Mouse (Mus musculus): ENCODE results near the gene Atp5k.

Atp5k gene

DNA sequence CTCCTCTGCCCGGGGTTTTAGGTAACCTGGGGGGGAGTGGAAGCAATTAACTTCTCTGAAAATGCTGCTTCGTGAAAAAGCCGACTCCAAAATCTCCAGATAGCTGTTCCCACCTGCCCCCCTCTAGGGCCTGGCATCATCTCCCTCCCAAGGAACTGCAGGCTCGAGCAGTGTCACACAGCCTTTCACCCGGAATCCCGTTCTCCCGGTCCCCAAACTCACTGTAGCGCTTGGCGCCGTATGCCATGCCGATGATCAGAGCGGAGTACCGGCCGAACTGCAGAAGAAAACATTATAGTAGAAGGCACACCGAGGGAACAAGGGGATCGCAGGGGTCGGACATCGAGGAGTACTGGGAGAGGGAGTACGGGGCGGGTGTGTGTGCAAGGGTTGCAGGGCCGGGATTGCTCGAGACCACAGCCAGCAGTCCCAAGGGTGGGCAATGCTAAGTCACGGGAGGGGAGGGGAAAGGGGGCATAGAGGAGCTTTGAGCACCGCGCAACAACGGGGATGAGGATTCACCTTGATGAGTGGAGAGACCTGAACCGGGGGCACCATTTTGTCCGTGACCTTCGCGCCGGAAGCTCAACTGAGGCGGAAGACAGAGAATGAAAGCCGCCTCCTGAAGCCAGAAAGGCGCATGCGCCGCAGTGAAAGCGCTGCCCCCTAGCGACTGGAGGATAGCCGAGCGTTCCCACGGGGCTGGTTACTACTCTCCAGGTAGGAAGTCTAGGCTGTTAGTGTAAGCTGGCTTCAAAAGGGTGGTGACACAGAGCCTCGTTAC, at the start of gene Atp5k:
Gene Atp5k, minus strand, starts transcription at position 645 of the 784 bp plus-strand sequence.
- DNase-seq, result peak; percentile 94

- no peak for DNase-seq
These were observed 48.8 kb upstream of the Atp5k start for GRCm38 (mm10) chr5:108483006-108483405.

GRCm38 (mm10) chr5:108475977-108476376, 41.7 kb upstream of the Atp5k start:
- no peak for DNase-seq

DNA sequence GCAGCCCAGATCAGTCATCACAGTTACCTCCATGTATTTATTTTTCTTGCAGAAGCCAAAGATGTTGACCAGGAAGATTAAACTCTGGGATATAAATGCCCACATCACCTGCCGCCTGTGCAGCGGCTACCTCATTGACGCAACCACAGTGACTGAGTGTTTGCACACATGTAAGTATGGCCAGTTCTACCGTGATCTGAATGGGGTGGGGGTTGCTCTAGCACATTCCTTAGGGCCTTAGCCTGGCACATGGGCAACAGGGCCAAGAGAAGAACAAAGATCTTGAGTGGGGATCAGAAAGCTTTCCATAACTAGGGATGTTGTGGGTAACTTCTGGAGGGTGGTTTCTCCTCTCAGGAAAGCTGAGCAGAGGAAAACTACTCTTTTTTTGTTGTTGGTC, 39.5 kb upstream of the Atp5k start:
- no peak for DNase-seq

DNA sequence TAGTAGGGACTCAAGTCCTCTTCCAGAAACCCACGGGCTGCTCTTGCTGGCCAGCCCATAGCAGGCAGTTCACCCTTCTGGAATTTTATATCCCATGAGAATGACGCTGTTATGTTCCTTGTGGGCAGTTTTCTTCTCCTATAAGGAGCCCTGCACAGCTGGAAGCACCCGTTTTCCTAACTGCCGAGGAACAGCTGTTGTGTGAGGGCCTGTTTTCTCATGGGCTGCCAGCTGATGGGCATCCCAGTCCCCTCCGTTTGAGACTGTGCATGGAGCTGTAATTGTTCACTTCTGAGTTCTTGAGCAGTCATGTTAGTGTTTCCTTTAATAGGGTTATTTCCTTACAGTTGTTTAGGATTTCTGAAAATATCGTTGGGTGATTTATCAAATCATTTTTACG, 35.4 kb upstream of the Atp5k start:
- no peak for DNase-seq

GRCm38 (mm10) chr5:108466647-108467046, 32.4 kb upstream of the Atp5k start:
- no peak for DNase-seq

- DNase-seq, result no peak
These were observed 31.1 kb upstream of the Atp5k start for GRCm38 (mm10) chr5:108465131-108465891.

- DNase-seq, result no peak
These were observed 28.2 kb upstream of the Atp5k start for GRCm38 (mm10) chr5:108462446-108462845.

DNA sequence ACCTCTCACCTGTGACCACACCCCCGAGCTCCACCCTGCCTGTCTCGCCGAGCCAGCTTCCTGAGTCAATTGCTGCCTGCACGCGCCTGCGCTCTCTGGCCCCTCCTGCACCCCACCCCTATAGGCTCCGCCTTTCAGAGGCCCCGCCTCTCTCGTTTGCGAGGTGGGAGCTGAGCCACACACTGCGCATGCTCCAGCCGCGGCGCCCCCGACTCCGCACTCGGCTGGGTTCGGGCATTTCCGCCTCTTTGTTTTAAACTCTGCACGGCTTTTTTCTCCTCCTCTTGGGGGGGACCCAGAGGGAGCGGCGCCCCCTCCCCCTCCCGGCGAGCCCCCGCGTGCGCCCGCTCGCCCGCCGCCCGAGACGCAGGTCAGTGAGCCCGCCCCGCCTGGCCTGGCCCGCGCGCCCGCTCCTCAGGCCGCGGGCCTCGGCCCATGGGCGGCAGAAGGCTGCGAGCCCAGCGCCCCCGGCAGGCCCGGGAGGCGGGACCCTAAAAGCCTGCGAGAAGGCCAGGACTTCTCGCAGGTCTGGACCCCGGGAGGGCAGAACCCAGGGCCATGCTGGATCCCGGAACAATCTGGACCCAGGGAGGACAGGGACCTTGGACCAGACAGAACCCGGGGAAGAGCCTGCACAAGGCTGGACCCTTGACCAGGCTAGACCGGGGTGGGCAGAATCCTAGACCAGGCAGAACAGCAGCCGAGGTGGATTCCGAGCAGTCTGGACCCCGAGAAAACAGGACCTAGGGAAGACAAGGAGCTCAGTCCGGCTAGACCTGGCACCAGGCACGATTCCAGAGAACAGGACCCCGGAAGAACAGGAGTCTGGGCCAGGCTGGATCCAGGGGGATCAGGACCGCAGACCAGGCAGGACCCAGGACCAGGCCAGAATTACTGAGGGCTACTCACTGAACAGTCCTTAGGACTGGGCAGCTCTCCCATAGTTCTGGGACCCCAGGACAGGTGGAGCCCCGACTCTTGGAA, 27.1 kb upstream of the Atp5k start, which contains the start of gene Pcgf3:
Gene Pcgf3, plus strand, starts transcription at position 151 of the 984 bp plus-strand sequence.
- DNase-seq, result peak; percentile 99

GRCm38 (mm10) chr5:108460461-108460860, 26.2 kb upstream of the Atp5k start:
- peak; percentile 26 for DNase-seq

DNA sequence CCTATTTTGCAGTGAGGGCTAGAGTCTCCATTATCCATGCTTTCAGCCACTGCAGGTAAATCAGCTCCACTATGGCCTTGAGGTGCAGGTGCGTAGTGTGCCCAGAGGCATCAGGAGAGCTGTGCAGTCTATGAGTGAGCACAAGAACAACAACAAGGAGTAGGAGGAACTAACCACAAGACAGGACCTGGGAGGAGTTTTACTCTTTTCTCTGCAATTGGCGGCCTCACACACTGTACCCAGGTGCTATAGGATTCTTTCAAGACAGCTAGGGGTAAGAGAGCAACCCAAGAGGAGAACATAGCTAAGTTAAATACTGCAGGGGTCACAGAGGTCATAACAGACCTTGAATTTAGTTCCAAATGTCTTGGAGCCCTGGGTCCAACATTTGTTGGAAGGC, 24.5 kb upstream of the Atp5k start:
- DNase-seq, result no peak

DNA sequence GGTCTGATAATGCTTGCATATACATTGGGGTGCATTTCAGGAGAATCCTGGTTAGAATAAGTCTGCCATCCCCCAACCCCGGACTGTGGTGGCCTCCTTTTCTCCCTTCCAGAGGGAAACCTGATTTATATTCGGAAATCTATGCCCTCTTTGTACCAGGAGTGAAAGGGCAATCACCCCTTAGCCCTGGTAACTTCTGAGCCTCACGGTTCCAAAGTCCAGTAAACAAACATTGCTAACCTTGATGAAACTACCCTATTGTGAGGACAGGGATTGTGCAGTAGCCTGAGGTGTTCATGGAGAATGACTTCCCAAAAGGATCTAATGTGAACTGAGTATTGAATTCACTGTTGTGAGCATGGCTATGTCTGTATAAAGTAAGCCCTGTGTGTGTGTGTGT, 19.8 kb upstream of the Atp5k start:
- no peak for DNase-seq

DNA sequence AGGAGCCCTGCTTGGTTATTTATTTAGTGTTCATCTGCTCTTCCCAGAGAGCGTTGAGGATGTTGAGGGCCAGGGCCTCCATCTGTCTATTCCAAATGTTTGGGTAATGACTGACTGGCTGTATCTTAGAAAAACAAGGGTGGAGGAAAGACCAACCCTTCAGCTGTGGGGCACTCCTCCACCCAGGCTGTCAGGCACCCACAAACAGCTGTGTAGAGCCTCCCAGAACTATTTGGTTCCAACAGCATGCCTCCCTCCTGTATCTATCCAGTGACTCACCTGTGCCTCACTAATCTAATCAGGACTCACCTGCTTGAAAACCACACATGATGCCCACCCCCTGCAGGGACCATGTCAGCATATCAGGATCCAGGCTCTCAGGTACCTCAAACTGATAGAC, 18.2 kb upstream of the Atp5k start:
- no peak for DNase-seq

DNA sequence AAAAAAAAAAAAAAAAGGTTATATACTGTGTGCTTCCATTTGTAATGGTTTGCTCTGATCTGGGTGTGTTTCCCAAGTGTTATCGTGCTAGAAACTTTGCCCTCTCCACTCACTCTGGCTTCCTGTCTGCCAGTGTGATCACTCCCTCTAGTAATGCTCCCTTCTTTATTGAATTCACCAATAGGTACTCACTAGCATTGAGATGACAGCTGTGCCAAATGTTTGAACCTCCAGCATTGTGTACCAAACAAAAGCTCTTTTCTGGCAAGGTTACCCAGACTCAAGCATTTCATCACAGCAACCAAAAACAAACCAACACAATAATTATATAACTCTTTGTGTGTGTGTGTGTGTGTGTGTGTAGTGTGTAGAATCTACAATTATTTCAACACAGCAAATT, 17.4 kb upstream of the Atp5k start:
- no peak for DNase-seq

- no peak for DNase-seq
These were observed 16.7 kb upstream of the Atp5k start for GRCm38 (mm10) chr5:108450837-108451540.

- DNase-seq, result no peak
These were observed 14.8 kb upstream of the Atp5k start, which contains the start of gene Mfsd7a for GRCm38 (mm10) chr5:108448785-108449668. Mfsd7a (minus strand) TSS chr5:108448891.

DNA sequence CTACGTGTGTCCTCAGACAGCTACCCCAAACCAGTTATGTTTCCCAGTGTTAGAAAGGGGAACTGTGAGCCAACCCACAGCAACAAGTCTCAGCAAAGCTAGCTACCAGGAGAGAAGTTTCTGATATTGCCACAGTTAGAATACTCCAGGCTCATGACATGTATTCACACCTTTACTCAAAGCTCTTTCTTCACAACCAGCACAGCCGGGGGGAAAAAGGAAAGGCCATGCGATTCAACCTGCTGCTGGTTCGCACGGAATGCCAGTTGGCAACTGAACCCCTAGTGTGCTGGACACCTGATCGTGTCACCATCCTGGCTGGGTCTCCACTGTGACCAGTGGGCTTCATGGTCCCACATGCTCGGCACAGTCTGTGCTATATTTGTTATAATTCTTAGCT, 13.6 kb upstream of the Atp5k start:
- no peak for DNase-seq

DNA sequence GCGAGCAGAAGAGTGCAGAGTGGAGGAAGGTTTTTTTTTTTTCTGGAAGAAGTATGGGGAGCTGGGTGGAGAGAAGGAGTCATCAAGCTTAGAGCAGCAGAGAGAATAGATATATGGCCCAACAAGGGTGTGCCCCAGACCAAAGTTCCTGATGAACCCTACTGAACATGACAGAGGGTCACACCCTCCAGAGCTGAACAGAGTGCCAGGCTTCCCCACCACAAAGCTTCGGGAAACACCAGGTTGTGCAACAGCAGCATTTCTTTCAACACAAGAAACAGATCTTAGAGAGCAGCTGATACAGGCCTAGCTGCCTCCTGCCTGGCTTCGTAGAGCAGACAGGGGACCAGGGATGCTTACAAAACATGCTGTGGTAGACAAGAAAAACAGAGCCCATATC, 12.7 kb upstream of the Atp5k start:
- DNase-seq, result no peak

DNA sequence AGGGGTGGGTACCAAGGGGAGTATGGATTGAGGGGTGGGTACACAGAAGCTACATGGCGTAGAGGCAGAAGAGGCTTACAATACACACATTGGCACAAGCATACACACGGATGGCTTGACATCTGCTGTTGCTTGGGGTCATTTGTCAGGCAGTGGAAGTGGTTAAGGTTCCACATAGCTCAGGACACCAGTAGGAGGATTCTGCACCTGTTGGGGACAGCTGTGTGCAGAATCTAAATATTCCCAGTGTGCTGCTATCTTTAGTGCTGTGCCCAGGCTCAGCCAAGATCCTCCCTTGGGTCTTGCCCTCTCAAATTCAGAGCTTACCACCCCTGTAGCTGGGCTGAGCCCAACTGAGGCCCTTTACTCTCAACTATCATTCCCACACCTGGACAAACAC, 1.9 kb upstream of the Atp5k start:
- DNase-seq, result no peak

DNA sequence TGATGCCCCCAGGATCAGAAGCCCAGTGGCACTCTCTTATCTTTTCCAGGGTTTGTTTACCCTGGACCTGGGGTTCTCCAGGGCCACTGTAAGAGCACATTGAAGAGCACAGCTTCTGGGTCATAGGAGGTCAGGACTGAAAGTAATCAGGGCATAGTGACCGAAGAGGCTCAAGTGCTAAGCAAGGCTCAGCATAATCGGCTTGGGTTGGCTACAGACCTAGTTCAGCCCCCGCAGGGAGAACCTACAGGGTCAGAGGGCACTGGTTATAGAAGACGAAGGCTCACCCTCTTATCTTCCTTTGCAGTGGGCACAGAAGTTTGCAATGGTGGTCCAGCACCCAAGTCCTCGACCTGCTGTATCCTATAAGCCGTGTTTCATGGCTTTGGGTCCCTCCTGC, 3.1 kb downstream of the Atp5k start:
- no peak for DNase-seq

DNA sequence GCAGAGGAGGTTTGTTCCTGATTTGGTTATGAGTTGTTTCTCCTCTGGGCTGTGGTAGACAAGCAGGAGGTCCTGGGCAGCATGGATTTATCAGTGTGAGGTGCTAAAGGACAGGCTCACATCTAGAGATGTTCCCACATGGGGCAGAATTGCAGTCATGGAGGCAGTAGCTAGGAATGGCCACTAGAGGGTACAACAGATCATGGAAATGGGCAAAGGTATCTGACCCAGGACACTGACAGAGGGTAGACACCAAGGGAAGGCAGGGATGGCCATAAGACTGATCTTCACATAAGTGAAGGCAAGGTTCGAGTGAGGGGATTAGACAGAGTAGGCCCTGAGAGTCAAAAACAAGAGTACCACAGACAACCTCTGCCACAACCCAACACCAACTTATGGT, 7.1 kb downstream of the Atp5k start:
- DNase-seq, result peak; percentile 42

All from cerebellum, adult 11-12 months (tissue).